Mouse (Mus musculus) gastrocnemius, postnatal 4 days (tissue): ENCODE measurements around the gene Gdf9. TPM values are rescaled to one million over a fixed set of nuclear protein-coding genes. Genes with fewer than 3 reads are reported as not detected.

ENCODE experiments used
- DNase-seq, 2 experiments: peaks; one replicate each; pipeline ENCODE4 v3.0.0; 2021 to 2022; ENCODE audit warnings: low spot score in 2 of 2, mixed read lengths in 2 of 2
- total RNA-seq, 2 experiments: library from RNA; stranded (reverse); gene quantifications; 2 replicates each; pipeline ENCODE4 v1.2.3; 2021

The Gdf9 gene
- total RNA-seq, 2 experiments from 2014 or later: 0.86 to 1.0 TPM

- DNase-seq: peak in 1 of 2 experiments; percentile 16
Measured at GRCm38 (mm10) chr11:53443861-53444260, 13.0 kb downstream of the Gdf9 start.

DNA sequence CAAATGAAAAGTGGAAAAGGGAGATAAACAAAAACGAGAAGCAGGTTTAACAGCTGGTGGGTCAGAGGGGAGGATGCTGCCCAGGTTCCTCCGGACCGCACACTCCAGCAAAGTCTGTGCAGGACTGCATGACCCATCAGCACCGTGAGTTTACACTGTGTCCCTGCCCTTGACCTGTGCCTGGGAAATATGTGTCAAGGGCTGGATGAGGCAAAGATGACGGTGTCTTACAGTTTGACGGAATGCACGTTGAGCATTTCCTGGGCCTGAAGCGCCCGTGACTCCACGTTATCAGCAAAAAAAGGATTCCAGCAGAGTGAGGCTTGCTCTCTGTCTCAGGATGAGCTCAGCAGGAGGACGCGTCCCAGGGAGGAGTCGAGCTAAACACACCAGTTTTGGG, 14.7 kb downstream of the Gdf9 start:
- DNase-seq: no peak

- DNase-seq: no peak
Measured at GRCm38 (mm10) chr11:53446183-53446582, 15.4 kb downstream of the Gdf9 start.

DNA sequence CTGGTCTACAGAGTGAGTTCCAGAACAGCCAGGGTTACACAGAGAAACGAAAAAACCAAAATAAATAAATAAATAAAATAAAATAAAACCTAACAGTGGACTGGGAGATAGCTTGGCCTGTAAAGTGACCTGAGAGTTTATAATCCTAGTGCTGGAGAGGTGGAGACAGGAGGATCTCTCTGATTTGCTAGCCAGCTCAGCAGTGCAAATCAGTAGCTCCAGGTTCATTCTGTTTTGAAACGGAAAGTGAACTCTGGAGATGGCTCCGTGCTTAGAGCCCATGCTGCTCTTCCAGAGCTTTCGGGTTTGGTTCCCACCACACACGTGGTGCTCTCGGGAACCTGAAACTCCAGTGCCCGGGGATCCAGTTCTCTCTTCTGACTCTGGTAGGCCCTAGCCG, 17.2 kb downstream of the Gdf9 start:
- no peak for DNase-seq

- DNase-seq: no peak
Measured at GRCm38 (mm10) chr11:53448529-53448928, 17.7 kb downstream of the Gdf9 start.

GRCm38 (mm10) chr11:53450070-53450705, 19.4 kb downstream of the Gdf9 start:
- DNase-seq: no peak

GRCm38 (mm10) chr11:53451361-53451760, 20.5 kb downstream of the Gdf9 start:
- DNase-seq: no peak

GRCm38 (mm10) chr11:53452396-53452795, 21.6 kb downstream of the Gdf9 start:
- no peak for DNase-seq

GRCm38 (mm10) chr11:53453031-53453430, 22.2 kb downstream of the Gdf9 start:
- DNase-seq: no peak

GRCm38 (mm10) chr11:53456474-53457371, 25.9 kb downstream of the Gdf9 start, which contains the start of the genes Gm10447 and Shroom1:
Gm10447 (minus strand) TSS chr11:53457110.
Shroom1 (plus strand) TSS chr11:53457205.
- peak in 1 of 2 experiments; percentile 45 for DNase-seq

DNA sequence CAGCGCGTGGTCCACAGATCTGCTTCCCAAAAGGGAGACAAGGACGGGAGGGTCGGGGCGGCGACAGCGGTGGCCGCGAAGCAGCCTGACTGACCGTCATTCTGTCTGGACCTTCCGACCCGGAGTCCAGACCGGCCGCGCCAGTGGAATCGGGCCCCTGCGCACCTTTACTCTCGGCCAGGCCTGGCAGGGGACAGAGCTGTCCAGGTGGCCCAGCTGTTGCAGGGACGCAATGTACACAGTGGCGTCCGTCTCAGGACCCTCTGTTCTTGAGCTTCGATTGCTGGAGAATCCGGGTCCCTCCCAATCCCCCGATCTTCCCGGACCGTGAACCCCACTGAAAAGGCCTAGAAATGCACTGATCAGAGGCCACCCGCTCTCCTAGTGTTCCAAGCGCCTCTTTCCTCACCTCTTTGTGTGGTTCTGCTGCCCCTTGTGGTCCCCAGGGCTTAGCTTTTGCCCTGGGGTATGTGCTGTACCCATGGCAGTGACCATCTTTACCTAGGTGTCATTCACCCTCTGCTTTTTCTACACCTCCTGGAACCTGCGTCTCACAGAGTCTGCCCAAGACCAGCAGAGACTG, 26.6 kb downstream of the Gdf9 start:
- no peak for DNase-seq

DNA sequence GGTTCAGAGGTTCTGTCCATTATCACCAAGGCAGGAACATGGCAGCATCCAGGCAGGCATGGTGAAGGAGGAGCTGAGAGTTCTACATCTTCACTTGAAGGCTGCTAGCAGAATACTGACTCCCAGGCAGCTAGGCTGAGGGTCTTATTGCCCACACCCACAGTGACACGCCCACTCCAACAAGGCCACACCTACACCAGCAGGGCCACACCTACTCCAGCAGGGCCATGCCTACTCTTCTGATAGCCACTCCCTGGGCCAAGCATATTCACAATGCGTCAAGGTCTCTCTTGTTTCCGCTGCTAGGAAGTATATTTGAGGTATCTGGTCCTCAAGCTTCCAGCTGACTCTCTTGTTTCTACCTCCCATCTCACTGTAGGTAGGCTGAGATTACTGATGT, 28.2 kb downstream of the Gdf9 start:
- DNase-seq: no peak

DNA sequence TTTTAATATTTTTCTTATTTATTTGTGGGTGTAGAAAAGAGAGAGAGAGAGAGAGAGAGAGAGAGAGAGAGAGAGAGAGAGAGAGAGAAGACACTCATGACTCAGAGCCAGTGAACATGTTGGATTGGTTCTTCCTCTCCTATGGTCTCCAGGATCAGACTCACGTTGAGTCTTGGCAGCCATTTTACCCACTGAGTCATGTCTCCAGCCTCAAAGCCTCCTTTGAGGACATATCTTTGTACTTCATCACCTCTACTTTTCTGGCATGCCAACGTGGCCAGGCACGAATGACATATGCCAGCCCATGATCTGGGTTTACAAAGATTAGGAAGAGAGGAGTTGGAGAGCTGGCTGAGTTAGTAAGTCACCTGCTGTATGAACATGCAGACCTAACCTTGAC, 29.4 kb downstream of the Gdf9 start:
- no peak for DNase-seq

DNA sequence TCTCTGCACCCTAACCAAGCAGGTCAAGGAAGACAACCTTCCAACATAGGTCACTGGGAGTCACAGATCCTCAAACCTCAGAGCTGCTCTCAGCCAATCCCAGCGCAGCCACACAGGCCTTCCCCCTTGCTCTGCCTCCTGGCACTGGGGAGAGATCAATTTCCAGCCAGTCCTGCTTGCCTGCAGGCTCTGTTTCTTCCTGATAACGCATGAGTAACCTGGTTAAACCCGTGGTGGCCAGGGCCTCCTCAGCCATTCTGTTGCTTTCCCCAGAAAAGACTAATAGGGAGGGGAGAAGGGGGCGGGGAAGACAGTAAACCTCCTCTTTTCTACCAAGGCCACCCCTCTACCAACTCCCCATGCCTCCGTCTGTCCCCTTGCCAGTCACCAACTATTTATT, 30.9 kb downstream of the Gdf9 start:
- no peak for DNase-seq

- peak in 1 of 2 experiments; percentile 31 for DNase-seq
Measured at GRCm38 (mm10) chr11:53463551-53464424, 33.0 kb downstream of the Gdf9 start.

- peak; percentile 69 to 86 for DNase-seq
Measured at GRCm38 (mm10) chr11:53466231-53466971, 35.6 kb downstream of the Gdf9 start.

- DNase-seq: no peak
Measured at GRCm38 (mm10) chr11:53469294-53469967, 38.6 kb downstream of the Gdf9 start.

GRCm38 (mm10) chr11:53469968-53470695, 39.3 kb downstream of the Gdf9 start, which contains the start of gene Gm9837:
Gm9837 (minus strand) TSS chr11:53470479.
- peak; percentile 80 to 93 for DNase-seq

- no peak for DNase-seq
Measured at GRCm38 (mm10) chr11:53472709-53473108, 41.9 kb downstream of the Gdf9 start.
